Mouse (Mus musculus) lung, postnatal 14 days (tissue): ENCODE measurements around the gene Syne2.
"Not testable (repeated sequence)": the region's sequence is repeated elsewhere in the genome, so short reads cannot be mapped to it uniquely, and the experiment has no call there.

Source experiments
- DNase-seq: peaks from one replicate; pipeline ENCODE4 v3.0.0; 2021

Syne2 gene

GRCm38 (mm10) chr12:76109646-76110405 lies 291.9 kb downstream of the Syne2 start:
- no peak for DNase-seq

GRCm38 (mm10) chr12:76111046-76111445 lies 293.1 kb downstream of the Syne2 start:
- no peak for DNase-seq

- no peak for DNase-seq
Observed at GRCm38 (mm10) chr12:76116577-76116976, 298.6 kb downstream of the Syne2 start.

GRCm38 (mm10) chr12:76117632-76118153 lies 299.8 kb downstream of the Syne2 start:
- DNase-seq: peak; percentile 44

- DNase-seq: no peak
Observed at GRCm38 (mm10) chr12:76123223-76123622, 305.3 kb downstream of the Syne2 start.

- no peak for DNase-seq
Observed at GRCm38 (mm10) chr12:76128306-76128705, 310.4 kb downstream of the Syne2 start.

GRCm38 (mm10) chr12:76128831-76129230 lies 310.9 kb downstream of the Syne2 start:
- DNase-seq: peak; percentile 41

- DNase-seq: peak; percentile 49
Observed at GRCm38 (mm10) chr12:76130281-76130680, 312.3 kb downstream of the Syne2 start.

GRCm38 (mm10) chr12:76130891-76131290 lies 313.0 kb downstream of the Syne2 start:
- DNase-seq: no peak

- DNase-seq: peak; percentile 18
Observed at GRCm38 (mm10) chr12:76132591-76132990, 314.7 kb downstream of the Syne2 start.

GRCm38 (mm10) chr12:76133081-76133480 lies 315.1 kb downstream of the Syne2 start:
- not testable (repeated sequence) for DNase-seq

- DNase-seq: no peak
Observed at GRCm38 (mm10) chr12:76136701-76137100, 318.8 kb downstream of the Syne2 start.

- not testable (repeated sequence) for DNase-seq
Observed at GRCm38 (mm10) chr12:76152389-76152788, 334.5 kb downstream of the Syne2 start.
